Mouse (Mus musculus) WW6 (cell line): ENCODE results near the gene Topbp1.

Experiments
- DNase-seq: peaks from one replicate; pipeline ENCODE4 v3.0.0-alpha.2; 2013; ENCODE audit warnings: low read depth, low spot score

Topbp1 gene

GRCm38 (mm10) chr9:103385600-103385999 lies 80.6 kb downstream of the Topbp1 start:
- no peak for DNase-seq

GRCm38 (mm10) chr9:103386573-103386972 lies 81.6 kb downstream of the Topbp1 start:
- no peak for DNase-seq

DNA sequence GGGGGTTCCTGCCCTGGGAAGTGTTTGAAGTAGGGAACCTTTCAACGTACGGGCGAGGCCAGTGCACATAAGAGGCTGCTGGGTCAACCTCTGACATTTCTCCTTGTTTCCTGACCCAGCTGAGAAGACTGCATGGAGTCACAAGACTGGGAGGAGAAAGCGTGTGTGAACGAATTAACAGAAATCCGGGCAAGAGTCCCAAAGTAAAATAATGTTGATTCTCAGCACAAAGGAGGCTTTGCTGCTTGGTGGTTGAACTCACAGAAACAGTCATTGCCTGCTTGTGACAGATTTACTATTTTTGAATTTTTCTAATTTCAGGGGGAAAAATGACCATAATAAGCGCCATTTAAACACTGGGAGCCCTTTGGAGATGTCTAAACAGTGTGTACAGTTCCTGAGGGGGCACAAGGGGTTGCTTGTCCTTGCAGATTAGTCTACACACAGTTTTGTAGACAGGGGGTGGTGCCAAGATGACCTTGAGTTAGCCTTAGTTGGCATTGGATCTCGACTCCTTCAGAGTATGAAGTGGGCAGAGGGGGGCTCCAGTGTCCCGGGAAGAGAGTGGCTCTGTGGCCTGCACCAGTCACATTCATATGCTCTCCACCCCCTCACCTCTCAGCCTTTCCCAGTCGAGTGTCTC lies 82.1 kb downstream of the Topbp1 start:
- DNase-seq = no peak

DNA sequence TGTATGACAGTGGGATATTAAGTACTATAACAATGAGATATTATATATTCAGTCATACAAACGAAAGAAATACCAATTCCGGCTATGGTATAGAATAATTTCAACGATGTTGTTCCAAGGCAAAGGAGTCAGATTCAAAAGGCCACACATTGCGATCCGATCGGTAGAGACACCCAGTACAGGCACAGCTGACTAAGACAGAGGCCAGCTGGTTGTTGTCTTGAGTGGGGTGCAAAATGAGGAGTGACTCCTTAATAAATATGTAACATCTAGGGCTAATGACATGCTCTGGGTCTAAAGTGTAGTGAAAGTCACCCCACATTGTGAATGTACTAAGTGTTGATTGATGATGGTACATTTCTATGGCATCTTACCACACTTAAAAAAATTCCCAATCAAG lies 84.2 kb downstream of the Topbp1 start:
- DNase-seq = no peak

- no peak for DNase-seq
These were observed 86.9 kb downstream of the Topbp1 start for GRCm38 (mm10) chr9:103391796-103392372.

DNA sequence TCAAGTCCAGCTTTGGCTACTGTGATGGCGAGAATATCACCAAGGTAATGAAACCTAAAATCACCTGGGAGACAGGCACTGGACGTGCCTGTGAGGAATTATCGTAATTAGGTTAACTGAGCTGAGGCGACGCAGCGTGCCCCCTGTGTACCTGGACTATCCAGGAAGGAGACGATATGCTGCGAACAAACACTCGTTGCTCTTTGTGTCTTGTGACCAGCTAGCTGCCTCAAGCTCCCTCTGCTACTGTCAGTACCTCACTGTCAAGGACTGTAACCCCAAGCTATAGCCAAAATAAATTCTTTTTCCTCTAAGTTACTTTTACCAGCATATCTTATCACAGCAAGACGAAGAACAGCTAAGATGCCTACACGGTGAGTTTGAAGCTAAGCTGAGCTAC lies 88.2 kb downstream of the Topbp1 start:
- no peak for DNase-seq

DNA sequence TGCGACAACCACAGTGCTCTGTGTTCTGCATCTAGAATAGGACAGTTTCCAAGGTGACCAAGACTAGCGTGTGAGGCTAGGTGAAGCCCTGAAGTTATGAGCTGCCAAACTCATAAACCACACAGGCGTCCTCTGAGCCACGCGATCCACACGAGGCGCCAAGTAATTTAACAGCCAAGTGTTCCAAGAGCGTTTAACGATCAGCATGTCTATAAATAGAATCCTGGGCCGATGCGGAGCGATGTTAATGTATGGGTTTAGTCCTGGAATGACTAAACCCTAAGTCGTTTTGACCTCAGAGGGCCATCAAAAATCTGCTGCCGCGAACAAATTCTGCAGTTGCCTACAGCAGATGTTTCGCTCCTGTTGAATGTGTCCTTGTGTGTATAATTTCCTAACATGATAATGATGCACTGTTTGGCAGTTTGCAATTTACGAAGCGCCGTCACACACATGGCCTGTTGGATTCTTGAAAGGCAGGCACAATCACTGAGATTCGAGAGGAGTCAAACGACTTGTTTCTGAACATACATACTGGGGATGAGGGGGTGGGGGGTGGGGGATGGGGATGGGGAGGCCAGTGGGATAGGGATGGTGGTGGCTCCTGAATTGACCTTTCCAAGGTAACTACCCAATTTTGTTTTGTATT lies 93.6 kb downstream of the Topbp1 start:
- no peak for DNase-seq
